Mouse (Mus musculus): ENCODE measurements at regions not wholly inside any gene's neighbourhood (a gene's known extent, or its start where the extent isn't known, plus 50 kb on each side); places are given as distances from the start of the nearest gene placed in this dataset.

- TF ChIP-seq GATA1 (IDR thresholded peaks at IDR 0.05; ENCODE audit: borderline replicate concordance, low read length) (no peak), FLI1 (IDR thresholded peaks at IDR 0.05; ENCODE audit: low read length) (no peak)
Observed at GRCm38 (mm10) chr2:72873948-72874347, 106.3 kb downstream of the Sp3 start.
